Mouse (Mus musculus) embryonic facial prominence, embryonic 14.5 days (tissue): ENCODE data around the gene Rsrc1. TPM values are rescaled to one million over a fixed set of nuclear protein-coding genes. Genes with fewer than 3 reads are reported as not detected.
"Not testable (repeated sequence)": the region's sequence is repeated elsewhere in the genome, so short reads cannot be mapped to it uniquely, and the experiment has no call there.

ENCODE experiments used
- ATAC-seq: fragments of 200-750 bp; cut with Nextera tagmentation; 2 replicates; pipeline ENCODE4 v1.8.0; 2017; ENCODE audit warnings: low read depth, moderate number of reproducible peaks, moderate TSS enrichment
- DNase-seq: peaks from one replicate; pipeline ENCODE4 v3.0.0-alpha.2; 2015; ENCODE audit warnings: low spot score
- H3K27ac ChIP-seq: fragments of 300-500 bp; sonication (generic); replicated peaks from 2 replicates; pipeline ENCODE4 v1.5.1; 2014; ENCODE audit warnings: low read depth, mild to moderate bottlenecking, low read length, moderate library complexity
- H3K27me3 ChIP-seq: fragments of 300-500 bp; sonication (generic); replicated peaks from 2 replicates; pipeline ENCODE4 v1.6.1; 2014; ENCODE audit warnings: low read length; ENCODE audit not compliant: control insufficient read depth, insufficient read depth
- H3K36me3 ChIP-seq: fragments of 300-500 bp; sonication (generic); 2 replicates; pipeline ENCODE4 v1.6.1; 2014; ENCODE audit warnings: low read length, mixed read lengths; ENCODE audit not compliant: control insufficient read depth, insufficient read depth
- H3K4me1 ChIP-seq: fragments of 300-500 bp; sonication (generic); 2 replicates; pipeline ENCODE4 v1.6.1; 2014; ENCODE audit warnings: antibody characterized with exemption, low read length; ENCODE audit not compliant: control insufficient read depth, insufficient read depth
- H3K4me2 ChIP-seq: fragments of 300-500 bp; sonication (generic); 2 replicates; pipeline ENCODE4 v1.6.1; 2014; ENCODE audit warnings: low read depth, mild to moderate bottlenecking, low read length, moderate library complexity, mixed read lengths
- H3K4me3 ChIP-seq: fragments of 300-500 bp; sonication (generic); 2 replicates; pipeline ENCODE4 v1.5.1; 2014; ENCODE audit warnings: low read depth, mild to moderate bottlenecking, low read length
- H3K9ac ChIP-seq: fragments of 300-500 bp; sonication (generic); 2 replicates; pipeline ENCODE4 v1.6.1; 2014; ENCODE audit warnings: low read depth, mild to moderate bottlenecking, low read length, moderate library complexity, mixed read lengths
- H3K9me3 ChIP-seq: fragments of 300-500 bp; sonication (generic); 2 replicates; pipeline ENCODE4 v1.6.1; 2016; ENCODE audit warnings: low read length; ENCODE audit not compliant: control insufficient read depth
- WGBS: fragments of 180-500 bp; shearing (Covaris S2); extraction: QIAGEN DNeasy Blood & Tissue Kit; methylation state at CpG from one replicate; pipeline ENCODE4 v1.1.7; 2014; 5-methylcytosine and 5-hydroxymethylcytosine counted together
- polyA plus RNA-seq: library from polyadenylated mRNA; unstranded; fragments of >200 nt; fragmentation: Nextera tagmentation; extraction: Ambion mirVana; gene quantifications from 2 replicates; pipeline ENCODE4 v1.2.1, GENCODE M21; 2014

The Rsrc1 gene
- polyA plus RNA-seq, 1 experiment from 2014 or later = 37.0 TPM

DNA sequence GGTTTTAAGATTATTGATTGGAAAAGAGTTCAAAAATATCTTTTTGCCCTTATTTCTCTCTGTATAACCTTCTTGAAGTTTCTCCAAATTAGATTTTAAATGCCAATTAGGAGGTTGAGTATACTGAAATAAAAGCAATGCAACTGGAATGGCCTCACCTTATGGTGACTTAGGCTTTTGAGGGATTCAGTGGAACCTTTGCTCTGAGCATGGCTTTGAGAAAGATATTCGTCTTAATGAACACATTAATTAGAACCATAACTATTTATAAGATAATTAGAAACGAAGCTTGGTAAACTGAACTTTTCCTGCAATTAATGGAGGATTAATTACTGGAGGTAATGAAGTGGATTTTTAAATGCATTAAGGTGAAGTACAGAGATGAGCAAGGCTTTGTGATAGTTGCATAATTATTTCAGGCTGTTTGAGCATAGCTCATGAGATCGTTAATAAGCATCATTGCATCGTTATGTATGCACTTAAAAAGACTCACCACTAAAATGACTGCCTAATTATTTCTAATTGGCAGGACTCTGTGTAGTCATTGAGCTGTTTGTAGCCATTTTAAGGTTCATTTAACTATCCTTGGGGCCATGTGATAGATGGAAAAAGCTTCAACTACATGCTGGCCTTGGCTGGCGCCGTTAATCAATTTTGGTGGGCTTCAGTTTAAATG, 55.3 kb downstream of the Rsrc1 start:
- Histone ChIP-seq H3K4me3 (no peak overlapping the region), H3K4me1 (no peaks in the 10 kb centered on the region), H3K36me3 (no peaks in the 10 kb centered on the region), H3K9me3 (no peaks in the 10 kb centered on the region), H3K27ac (no peak overlapping the region), H3K27me3 (no peaks in the 10 kb centered on the region), H3K9ac (no peak overlapping the region), H3K4me2 (no peak overlapping the region)
- DNase-seq (peak; percentile 3), ATAC-seq (no peak)
- 69% methylated on average over 6 of the region's 6 CpGs for WGBS

GRCm38 (mm10) chr3:67059755-67060154, 78.6 kb downstream of the Rsrc1 start:
- ATAC-seq = no peak
- Histone ChIP-seq H3K9ac (no peak overlapping the region), H3K36me3 (peaks cover 8% of the 10 kb centered on the region; the same call in 1 of the 2 replicates), H3K9me3 (0 out of 2 replicates have a peak, but pooled peaks cover 7% of the 10 kb centered on the region), H3K4me1 (no peaks in the 10 kb centered on the region), H3K4me3 (no peak overlapping the region), H3K27me3 (no peaks in the 10 kb centered on the region), H3K4me2 (no peak overlapping the region), H3K27ac (no peak overlapping the region)
- WGBS = 91% methylated on average over 2 of the region's 2 CpGs
- DNase-seq = no peak

GRCm38 (mm10) chr3:67070575-67071488, 89.6 kb downstream of the Rsrc1 start:
- ATAC-seq = no peak
- 62% methylated on average over 11 of the region's 11 CpGs for WGBS

DNA sequence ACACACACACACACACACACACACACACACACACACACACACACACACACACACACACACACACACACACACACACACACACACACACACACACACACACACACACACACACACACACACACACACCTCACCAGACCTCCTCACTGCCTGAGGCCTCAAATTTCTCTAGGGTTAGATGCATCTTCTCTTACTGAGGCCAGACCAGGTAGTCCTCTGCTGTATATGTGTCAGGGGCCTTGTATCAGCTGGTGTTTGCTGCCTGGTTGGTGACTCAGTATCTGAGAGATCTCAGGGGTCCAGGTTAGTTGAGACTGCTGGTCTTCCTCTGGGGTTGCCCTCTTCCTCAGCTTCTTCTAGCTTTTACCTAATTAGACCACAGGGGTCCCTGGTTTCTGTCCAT, 92.5 kb downstream of the Rsrc1 start:
- DNase-seq (peak; percentile 31), ATAC-seq (peak; percentile 76; the same call in 1 of the 2 replicates)
- not testable (repeated sequence) for H3K9me3 ChIP-seq, H3K27me3 ChIP-seq, H3K36me3 ChIP-seq, H3K4me1 ChIP-seq, H3K27ac ChIP-seq, H3K4me2 ChIP-seq, H3K4me3 ChIP-seq, H3K9ac ChIP-seq

More at GRCm38 (mm10) chr3:67070575-67071488, 89.6 kb downstream of the Rsrc1 start:
- no peaks in the 10 kb centered on the region for H3K9me3 ChIP-seq
- no peak overlapping the region for H3K4me3 ChIP-seq
- no peaks in the 10 kb centered on the region for H3K4me1 ChIP-seq
- H3K9ac ChIP-seq = no peak overlapping the region
- no peak overlapping the region for H3K4me2 ChIP-seq
- no peak overlapping the region for H3K27ac ChIP-seq
- H3K36me3 ChIP-seq = no peaks in the 10 kb centered on the region
- no peaks in the 10 kb centered on the region for H3K27me3 ChIP-seq
- DNase-seq = peak; percentile 15

GRCm38 (mm10) chr3:67075484-67075883, 94.3 kb downstream of the Rsrc1 start:
- Histone ChIP-seq H3K27me3 (no peaks in the 10 kb centered on the region), H3K4me1 (no peaks in the 10 kb centered on the region), H3K4me3 (no peak overlapping the region), H3K36me3 (peaks cover 7% of the 10 kb centered on the region; the same call in 1 of the 2 replicates), H3K9me3 (peaks cover 10% of the 10 kb centered on the region; the same call in 1 of the 2 replicates), H3K4me2 (no peak overlapping the region), H3K27ac (no peak overlapping the region), H3K9ac (no peak overlapping the region)
- no peak for ATAC-seq
- 82% methylated on average over 2 of the region's 2 CpGs for WGBS
- DNase-seq = no peak

DNA sequence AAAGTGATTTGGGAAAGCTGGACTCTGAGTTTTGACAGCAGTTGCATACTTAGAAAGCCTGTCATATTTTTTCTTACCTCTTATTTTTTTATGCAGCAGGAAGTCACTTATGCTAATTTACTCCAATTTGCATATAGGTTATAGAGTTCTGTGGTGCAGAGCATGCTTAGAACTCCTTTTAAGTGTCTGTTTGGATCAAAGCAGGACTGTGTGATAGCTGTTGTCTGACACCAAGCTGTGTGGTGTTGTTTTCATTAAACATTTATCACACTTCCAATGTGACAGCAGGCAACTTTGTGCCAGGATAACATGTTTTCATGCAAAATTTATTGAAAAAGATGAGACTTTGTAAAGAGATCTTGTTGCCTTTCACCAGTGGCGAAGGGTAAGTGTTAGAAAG, 103.6 kb downstream of the Rsrc1 start:
- H3K4me2 ChIP-seq = no peak overlapping the region
- DNase-seq (no peak), ATAC-seq (no peak)
- no peaks in the 10 kb centered on the region for H3K27me3 ChIP-seq
- H3K9me3 ChIP-seq = 0 out of 2 replicates have a peak, but pooled peaks cover 4% of the 10 kb centered on the region
- no peak overlapping the region for H3K27ac ChIP-seq
- WGBS = 98% methylated on average over 1 of the region's 1 CpGs
- 0 out of 2 replicates have a peak, but pooled peaks cover 3% of the 10 kb centered on the region for H3K36me3 ChIP-seq
- no peak overlapping the region for H3K4me3 ChIP-seq
- no peaks in the 10 kb centered on the region for H3K4me1 ChIP-seq
- no peak overlapping the region for H3K9ac ChIP-seq

GRCm38 (mm10) chr3:67108428-67108827, 127.2 kb downstream of the Rsrc1 start:
- no peak overlapping the region for H3K4me3 ChIP-seq
- no peaks in the 10 kb centered on the region for H3K4me1 ChIP-seq
- no peak for ATAC-seq
- no peak overlapping the region for H3K27ac ChIP-seq
- no peaks in the 10 kb centered on the region for H3K9me3 ChIP-seq
- 89% methylated on average over 3 of the region's 3 CpGs for WGBS
- no peaks in the 10 kb centered on the region for H3K27me3 ChIP-seq
- no peak for DNase-seq
- no peak overlapping the region for H3K9ac ChIP-seq
- H3K4me2 ChIP-seq = no peak overlapping the region
- H3K36me3 ChIP-seq = peaks cover 3% of the 10 kb centered on the region; the same call in 1 of the 2 replicates

DNA sequence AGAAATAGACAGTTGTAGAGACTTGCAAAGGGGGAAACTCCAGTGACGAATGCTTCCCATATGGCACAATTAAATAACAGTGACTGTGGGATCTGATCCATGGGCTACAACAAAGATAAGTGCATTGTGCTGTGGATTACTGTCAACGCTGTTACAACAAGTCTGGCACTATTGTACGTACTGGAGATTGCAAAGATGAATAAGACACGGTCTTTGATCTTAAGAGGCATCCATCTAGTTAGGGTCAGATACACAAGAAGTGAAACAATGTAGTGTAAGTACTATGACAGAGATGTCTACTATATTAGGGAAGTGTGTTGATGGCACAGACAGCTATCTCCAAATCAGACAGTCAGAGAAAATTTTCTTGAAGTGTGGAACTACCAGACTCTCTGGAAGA, 135.1 kb downstream of the Rsrc1 start:
- no peak for ATAC-seq
- Histone ChIP-seq H3K27me3 (no peaks in the 10 kb centered on the region), H3K9ac (no peak overlapping the region), H3K9me3 (no peaks in the 10 kb centered on the region), H3K27ac (no peak overlapping the region), H3K4me3 (no peak overlapping the region), H3K4me1 (no peaks in the 10 kb centered on the region), H3K36me3 (no peaks in the 10 kb centered on the region), H3K4me2 (no peak overlapping the region)
- DNase-seq = no peak
- WGBS = 75% methylated on average over 4 of the region's 4 CpGs
